Mouse (Mus musculus): ENCODE data around the gene Tmed10. TPM values are rescaled to one million over a fixed set of nuclear protein-coding genes. Genes with fewer than 3 reads are reported as not detected.

Gene Tmed10
- polyA plus RNA-seq, 1 experiment from 2014 or later, result 334 TPM

GRCm38 (mm10) chr12:85347196-85347595, 27.5 kb downstream of the Tmed10 start:
- Histone ChIP-seq H3K9me3 (replicated peaks) (no peaks in the 10 kb centered on the region), H3K4me3 (replicated peaks) (no peak overlapping the region), H3K4me2 (replicated peaks) (no peak overlapping the region), H3K27ac (replicated peaks) (0 out of 2 replicates have a peak overlapping the region, but pooled peaks have one; percentile 7), H3K36me3 (peaks cover 32% of the 10 kb centered on the region), H3K4me1 (peaks cover 13% of the 10 kb centered on the region), H3K27me3 (no peaks in the 10 kb centered on the region), H3K9ac (no peak overlapping the region)
- ATAC-seq (ENCODE audit: insufficient number of reproducible peaks, low FRiP score, low TSS enrichment, low read depth), result no peak
- WGBS, result 78% methylated on average over 3 of the region's 3 CpGs

GRCm38 (mm10) chr12:85346374-85346773, 28.3 kb downstream of the Tmed10 start:
- no peak overlapping the region for H3K27ac ChIP-seq (replicated peaks)
- peaks cover 13% of the 10 kb centered on the region for H3K4me1 ChIP-seq
- no peak overlapping the region for H3K4me3 ChIP-seq (replicated peaks)
- WGBS, result 50% methylated on average over 3 of the region's 3 CpGs
- H3K9ac ChIP-seq, result no peak overlapping the region
- H3K4me2 ChIP-seq (replicated peaks), result no peak overlapping the region
- H3K9me3 ChIP-seq (replicated peaks), result no peaks in the 10 kb centered on the region
- ATAC-seq (ENCODE audit: insufficient number of reproducible peaks, low FRiP score, low TSS enrichment, low read depth), result no peak
- H3K27me3 ChIP-seq, result no peaks in the 10 kb centered on the region
- H3K36me3 ChIP-seq, result peaks cover 37% of the 10 kb centered on the region

- H3K4me2 ChIP-seq (replicated peaks), result no peak overlapping the region
- no peaks in the 10 kb centered on the region for H3K9me3 ChIP-seq (replicated peaks)
- no peak overlapping the region for H3K9ac ChIP-seq
- H3K36me3 ChIP-seq, result peaks cover 36% of the 10 kb centered on the region
- no peak overlapping the region for H3K4me3 ChIP-seq (replicated peaks)
- no peak overlapping the region for H3K27ac ChIP-seq (replicated peaks)
- H3K27me3 ChIP-seq, result no peaks in the 10 kb centered on the region
- no peak for ATAC-seq (ENCODE audit: insufficient number of reproducible peaks, low FRiP score, low TSS enrichment, low read depth)
- 87% methylated on average over 6 of the region's 6 CpGs for WGBS
- H3K4me1 ChIP-seq, result peaks cover 10% of the 10 kb centered on the region
Observed at GRCm38 (mm10) chr12:85345559-85345958, 29.1 kb downstream of the Tmed10 start.

GRCm38 (mm10) chr12:85344252-85344651, 30.4 kb downstream of the Tmed10 start:
- Histone ChIP-seq H3K36me3 (peaks cover 32% of the 10 kb centered on the region), H3K4me2 (replicated peaks) (no peak overlapping the region), H3K4me3 (replicated peaks) (no peak overlapping the region), H3K4me1 (peaks cover 14% of the 10 kb centered on the region), H3K27ac (replicated peaks) (0 out of 2 replicates have a peak overlapping the region, but pooled peaks have one; percentile 7), H3K27me3 (no peaks in the 10 kb centered on the region), H3K9me3 (replicated peaks) (no peaks in the 10 kb centered on the region), H3K9ac (no peak overlapping the region)
- ATAC-seq (ENCODE audit: insufficient number of reproducible peaks, low FRiP score, low TSS enrichment, low read depth), result no peak
- WGBS, result 35% methylated on average over 7 of the region's 7 CpGs

GRCm38 (mm10) chr12:85342310-85342709, 32.3 kb downstream of the Tmed10 start:
- H3K9me3 ChIP-seq (replicated peaks), result no peaks in the 10 kb centered on the region
- ATAC-seq (ENCODE audit: insufficient number of reproducible peaks, low FRiP score, low TSS enrichment, low read depth), result no peak
- WGBS, result 72% methylated on average over 4 of the region's 4 CpGs

GRCm38 (mm10) chr12:85341131-85341530, 33.5 kb downstream of the Tmed10 start:
- no peak for ATAC-seq (ENCODE audit: insufficient number of reproducible peaks, low FRiP score, low TSS enrichment, low read depth)
- no peak overlapping the region for H3K4me3 ChIP-seq (replicated peaks)
- H3K9ac ChIP-seq, result no peak overlapping the region
- WGBS, result 40% methylated on average over 1 of the region's 1 CpGs
- H3K9me3 ChIP-seq (replicated peaks), result no peaks in the 10 kb centered on the region
- H3K4me1 ChIP-seq, result peaks cover 23% of the 10 kb centered on the region
- H3K36me3 ChIP-seq, result peaks cover 19% of the 10 kb centered on the region
- H3K27me3 ChIP-seq, result no peaks in the 10 kb centered on the region
- no peak overlapping the region for H3K4me2 ChIP-seq (replicated peaks)
- no peak overlapping the region for H3K27ac ChIP-seq (replicated peaks)

More at GRCm38 (mm10) chr12:85342310-85342709, 32.3 kb downstream of the Tmed10 start:
- Histone ChIP-seq H3K4me1 (peaks cover 22% of the 10 kb centered on the region), H3K4me2 (replicated peaks) (no peak overlapping the region), H3K27me3 (no peaks in the 10 kb centered on the region), H3K4me3 (replicated peaks) (no peak overlapping the region), H3K9ac (no peak overlapping the region), H3K27ac (replicated peaks) (no peak overlapping the region), H3K36me3 (peaks cover 17% of the 10 kb centered on the region)

- WGBS, result 39% methylated on average over 4 of the region's 4 CpGs
- peak overlapping the region; percentile 89 for H3K4me3 ChIP-seq (replicated peaks)
- H3K27ac ChIP-seq (replicated peaks), result no peak overlapping the region; the same call in 1 of the 2 replicates
- ATAC-seq (ENCODE audit: insufficient number of reproducible peaks, low FRiP score, low TSS enrichment, low read depth), result no peak
- peaks cover 26% of the 10 kb centered on the region for H3K36me3 ChIP-seq
- H3K9me3 ChIP-seq (replicated peaks), result no peaks in the 10 kb centered on the region
- no peaks in the 10 kb centered on the region for H3K27me3 ChIP-seq
- H3K4me1 ChIP-seq, result peaks cover 21% of the 10 kb centered on the region
- peak overlapping the region; percentile 60 for H3K4me2 ChIP-seq (replicated peaks)
- H3K9ac ChIP-seq, result no peak overlapping the region
Observed at GRCm38 (mm10) chr12:85339947-85340346, 34.7 kb downstream of the Tmed10 start.

GRCm38 (mm10) chr12:85339243-85339729, 35.4 kb downstream of the Tmed10 start, which contains the start of gene Nek9:
Gene Nek9, minus strand, starts transcription at chr12:85339362.
- H3K4me1 ChIP-seq, result peaks cover 14% of the 10 kb centered on the region
- peak within 1 kb of the TSS; percentile 98 for H3K9ac ChIP-seq
- no peaks in the 10 kb centered on the region for H3K9me3 ChIP-seq (replicated peaks)
- under 1% methylated on average over 36 of the region's 36 CpGs for WGBS
- H3K4me2 ChIP-seq (replicated peaks), result peak within 1 kb of the TSS; percentile 60
- peaks cover 29% of the 10 kb centered on the region for H3K36me3 ChIP-seq
- H3K4me3 ChIP-seq (replicated peaks), result peak within 1 kb of the TSS; percentile 89
- H3K27me3 ChIP-seq, result no peaks in the 10 kb centered on the region
- ATAC-seq (ENCODE audit: insufficient number of reproducible peaks, low FRiP score, low TSS enrichment, low read depth), result peak; percentile 86
- peak within 1 kb of the TSS; percentile 85 for H3K27ac ChIP-seq (replicated peaks)

GRCm38 (mm10) chr12:85338815-85339214, 35.8 kb downstream of the Tmed10 start:
- Histone ChIP-seq H3K4me1 (peaks cover 14% of the 10 kb centered on the region), H3K27me3 (no peaks in the 10 kb centered on the region)

GRCm38 (mm10) chr12:85337567-85338311, 36.9 kb downstream of the Tmed10 start:
- Histone ChIP-seq H3K27ac (replicated peaks) (no peak overlapping the region), H3K9ac (no peak overlapping the region), H3K4me2 (replicated peaks) (peak overlapping the region; percentile 60), H3K4me1 (peaks cover 14% of the 10 kb centered on the region), H3K4me3 (replicated peaks) (peak overlapping the region; percentile 89), H3K27me3 (no peaks in the 10 kb centered on the region), H3K9me3 (replicated peaks) (no peaks in the 10 kb centered on the region), H3K36me3 (peaks cover 38% of the 10 kb centered on the region)
- 80% methylated on average over 6 of the region's 6 CpGs for WGBS
- no peak for ATAC-seq (ENCODE audit: insufficient number of reproducible peaks, low FRiP score, low TSS enrichment, low read depth)

More at GRCm38 (mm10) chr12:85338815-85339214, 35.8 kb downstream of the Tmed10 start:
- Histone ChIP-seq H3K4me2 (replicated peaks) (peak overlapping the region; percentile 60), H3K36me3 (peaks cover 34% of the 10 kb centered on the region), H3K9me3 (replicated peaks) (no peaks in the 10 kb centered on the region), H3K9ac (peak overlapping the region; percentile 98), H3K27ac (replicated peaks) (peak overlapping the region; percentile 85), H3K4me3 (replicated peaks) (peak overlapping the region; percentile 89)
- peak; percentile 72 for ATAC-seq (ENCODE audit: insufficient number of reproducible peaks, low FRiP score, low TSS enrichment, low read depth)
- under 1% methylated on average over 40 of the region's 42 CpGs for WGBS

GRCm38 (mm10) chr12:85330153-85330552, 44.5 kb downstream of the Tmed10 start:
- H3K4me1 ChIP-seq, result no peaks in the 10 kb centered on the region
- no peak overlapping the region for H3K27ac ChIP-seq (replicated peaks)
- no peaks in the 10 kb centered on the region for H3K27me3 ChIP-seq
- no peak overlapping the region for H3K4me3 ChIP-seq (replicated peaks)
- WGBS, result 88% methylated on average over 7 of the region's 7 CpGs
- no peak overlapping the region for H3K9ac ChIP-seq
- H3K9me3 ChIP-seq (replicated peaks), result no peaks in the 10 kb centered on the region
- peaks cover 79% of the 10 kb centered on the region for H3K36me3 ChIP-seq
- ATAC-seq (ENCODE audit: insufficient number of reproducible peaks, low FRiP score, low TSS enrichment, low read depth), result no peak
- no peak overlapping the region for H3K4me2 ChIP-seq (replicated peaks)

Data from embryonic facial prominence, embryonic 15.5 days (tissue).